Mouse (Mus musculus) brain, embryonic 14.5 days (tissue): ENCODE results near the gene Zcchc9. TPM values are rescaled to one million over a fixed set of nuclear protein-coding genes. Genes with fewer than 3 reads are reported as not detected.

ENCODE experiments used
- DNase-seq: peaks from one replicate; pipeline ENCODE4 v3.0.0-alpha.2; 2011; ENCODE audit warnings: low read depth
- CTCF ChIP-seq: fragments of 200-500 bp; IDR thresholded peaks from 2 replicates; pipeline ENCODE4 v1.5.1; 2012; ENCODE audit warnings: inconsistent platforms, mild to moderate bottlenecking, moderate library complexity, borderline replicate concordance; ENCODE audit not compliant: insufficient read depth, insufficient read length; ENCODE audit errors: extremely low read depth
- POLR2A ChIP-seq: fragments of 200-500 bp; IDR thresholded peaks from 2 replicates; pipeline ENCODE4 v1.6.1; 2012; ENCODE audit warnings: mild to moderate bottlenecking, inconsistent platforms, borderline replicate concordance; ENCODE audit not compliant: poor library complexity, insufficient read depth, insufficient read length, severe bottlenecking; ENCODE audit errors: extremely low read depth
- polyA plus RNA-seq: library from polyadenylated mRNA; depleted of rRNA; stranded (reverse); fragments of >200 nt; gene quantifications from 2 replicates; pipeline ENCODE4 v1.2.3, GENCODE M21; 2012; rRNA removed

The Zcchc9 gene
- 22.9 and 25.4 TPM in 2 replicates for polyA plus RNA-seq

- peak; percentile 31; the same call in 1 of the 2 replicates for TF ChIP-seq CTCF
- peak; percentile 74; the same call in 1 of the 2 replicates for TF ChIP-seq POLR2A
- peak; percentile 97 for DNase-seq
These were observed at the start of gene Zcchc9 for GRCm38 (mm10) chr13:91807155-91807839. Zcchc9 (minus strand) TSS chr13:91807705.

GRCm38 (mm10) chr13:91854412-91854811, 46.9 kb upstream of the Zcchc9 start:
- TF ChIP-seq POLR2A (no peak), CTCF (no peak)
- DNase-seq = no peak

GRCm38 (mm10) chr13:91827876-91828275, 20.4 kb upstream of the Zcchc9 start:
- no peak for DNase-seq
- TF ChIP-seq CTCF = no peak
- no peak for TF ChIP-seq POLR2A

GRCm38 (mm10) chr13:91826066-91826465, 18.6 kb upstream of the Zcchc9 start:
- DNase-seq = no peak
- TF ChIP-seq CTCF (no peak), POLR2A (no peak)

- DNase-seq = peak; percentile 19
- no peak for TF ChIP-seq POLR2A
- TF ChIP-seq CTCF = no peak
These were observed 17.5 kb upstream of the Zcchc9 start for GRCm38 (mm10) chr13:91824845-91825550.

GRCm38 (mm10) chr13:91823735-91824134, 16.2 kb upstream of the Zcchc9 start:
- DNase-seq = peak; percentile 40
- no peak for TF ChIP-seq POLR2A
- no peak for TF ChIP-seq CTCF

- DNase-seq = no peak
- TF ChIP-seq CTCF = no peak
- TF ChIP-seq POLR2A = no peak
These were observed 7.2 kb upstream of the Zcchc9 start for GRCm38 (mm10) chr13:91814670-91815069.

GRCm38 (mm10) chr13:91809476-91809875, 2.0 kb upstream of the Zcchc9 start:
- no peak for TF ChIP-seq POLR2A
- peak; percentile 17; the same call in 1 of the 2 replicates for TF ChIP-seq CTCF
- DNase-seq = peak; percentile 40

GRCm38 (mm10) chr13:91807874-91808575, 520 bp upstream of the Zcchc9 start:
- peak; percentile 26 for DNase-seq
- no peak for TF ChIP-seq POLR2A

GRCm38 (mm10) chr13:91801726-91802125, 5.8 kb downstream of the Zcchc9 start:
- TF ChIP-seq CTCF = no peak
- no peak for TF ChIP-seq POLR2A
- no peak for DNase-seq

- peak; percentile 17 for DNase-seq
These were observed 10.1 kb downstream of the Zcchc9 start for GRCm38 (mm10) chr13:91797442-91797841.

GRCm38 (mm10) chr13:91796916-91797315, 10.6 kb downstream of the Zcchc9 start:
- TF ChIP-seq CTCF (no peak), POLR2A (no peak)
- DNase-seq = no peak

More at GRCm38 (mm10) chr13:91797442-91797841, 10.1 kb downstream of the Zcchc9 start:
- no peak for TF ChIP-seq POLR2A
- TF ChIP-seq CTCF = no peak

GRCm38 (mm10) chr13:91796003-91796402, 11.5 kb downstream of the Zcchc9 start:
- peak; percentile 49 for DNase-seq
- TF ChIP-seq POLR2A (no peak), CTCF (no peak)
